Mouse (Mus musculus) limb, embryonic 10.5 days (tissue): Measurements from ENCODE around the gene Nmnat3. TPM values are rescaled to one million over a fixed set of nuclear protein-coding genes. Genes with fewer than 3 reads are reported as not detected.

Experiments used
- DNase-seq: peaks from one replicate; pipeline ENCODE4 v3.0.0-alpha.2; 2017; ENCODE audit warnings: low spot score
- H3K27ac ChIP-seq: fragments of 300-500 bp; sonication (generic); 2 replicates; pipeline ENCODE4 v1.5.1; 2016; ENCODE audit warnings: mild to moderate bottlenecking
- H3K27me3 ChIP-seq: fragments of 300-500 bp; sonication (generic); 2 replicates; pipeline ENCODE4 v1.6.1; 2016; ENCODE audit warnings: low read depth, mild to moderate bottlenecking; ENCODE audit not compliant: poor library complexity, severe bottlenecking
- H3K36me3 ChIP-seq: fragments of 300-500 bp; sonication (generic); 2 replicates; pipeline ENCODE4 v1.6.1; 2016; ENCODE audit warnings: mild to moderate bottlenecking, moderate library complexity
- H3K4me1 ChIP-seq: fragments of 300-500 bp; sonication (generic); 2 replicates; pipeline ENCODE4 v1.6.1; 2016
- H3K4me3 ChIP-seq: fragments of 300-500 bp; sonication (generic); 2 replicates; pipeline ENCODE4 v1.5.1; 2016; ENCODE audit warnings: mild to moderate bottlenecking, moderate library complexity
- H3K9me3 ChIP-seq: fragments of 300-500 bp; sonication (generic); replicated peaks from 2 replicates; pipeline ENCODE4 v1.6.1; 2016; ENCODE audit warnings: mild to moderate bottlenecking
- WGBS: fragments of 180-500 bp; shearing (Covaris S2); methylation state at CpG from one replicate; pipeline ENCODE4 v1.1.7; 2016; 5-methylcytosine and 5-hydroxymethylcytosine counted together
- polyA plus RNA-seq: library from polyadenylated mRNA; unstranded; fragments of >200 nt; fragmentation: Nextera tagmentation; extraction: Ambion mirVana; gene quantifications from 2 replicates; pipeline ENCODE4 v1.2.1, GENCODE M21; 2016

The Nmnat3 gene
- polyA plus RNA-seq, 1 experiment from 2014 or later = 3.6 TPM

DNA sequence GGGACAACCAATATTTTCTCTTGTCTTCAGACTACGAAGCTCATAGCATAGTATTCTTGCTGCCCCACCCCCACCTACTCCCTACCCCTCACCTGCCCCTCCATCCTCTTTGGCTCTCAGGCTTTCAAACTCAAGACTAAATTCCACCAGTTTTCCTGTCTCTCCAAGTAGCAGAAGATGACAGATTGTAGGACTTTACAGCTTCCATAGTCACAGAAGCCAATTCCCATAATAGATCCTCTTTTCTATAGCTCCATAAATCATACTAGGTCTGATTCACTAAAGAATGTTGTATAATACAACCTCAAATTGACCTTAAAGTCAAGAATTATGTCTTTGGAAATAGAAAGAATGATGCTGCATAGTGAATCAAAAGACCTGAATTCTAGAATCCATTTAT is 3.4 kb downstream of the Nmnat3 start:
- Histone ChIP-seq H3K9me3 (no peaks in the 10 kb centered on the region), H3K36me3 (no peaks in the 10 kb centered on the region), H3K27ac (no peak overlapping the region), H3K4me1 (no peaks in the 10 kb centered on the region), H3K4me3 (no peak overlapping the region), H3K27me3 (0 out of 2 replicates have a peak, but pooled peaks cover 3% of the 10 kb centered on the region)
- no peak for DNase-seq
- 95% methylated on average over 1 of the region's 1 CpGs for WGBS

GRCm38 (mm10) chr9:98296383-98297201 is 9.4 kb downstream of the Nmnat3 start:
- Histone ChIP-seq H3K4me3 (peak overlapping the region; percentile 68), H3K27me3 (peaks cover 12% of the 10 kb centered on the region), H3K36me3 (no peaks in the 10 kb centered on the region), H3K9me3 (no peaks in the 10 kb centered on the region), H3K4me1 (peaks cover 15% of the 10 kb centered on the region), H3K27ac (peak overlapping the region; percentile 83)
- peak; percentile 90 for DNase-seq
- WGBS = 2% methylated on average over 56 of the region's 56 CpGs

DNA sequence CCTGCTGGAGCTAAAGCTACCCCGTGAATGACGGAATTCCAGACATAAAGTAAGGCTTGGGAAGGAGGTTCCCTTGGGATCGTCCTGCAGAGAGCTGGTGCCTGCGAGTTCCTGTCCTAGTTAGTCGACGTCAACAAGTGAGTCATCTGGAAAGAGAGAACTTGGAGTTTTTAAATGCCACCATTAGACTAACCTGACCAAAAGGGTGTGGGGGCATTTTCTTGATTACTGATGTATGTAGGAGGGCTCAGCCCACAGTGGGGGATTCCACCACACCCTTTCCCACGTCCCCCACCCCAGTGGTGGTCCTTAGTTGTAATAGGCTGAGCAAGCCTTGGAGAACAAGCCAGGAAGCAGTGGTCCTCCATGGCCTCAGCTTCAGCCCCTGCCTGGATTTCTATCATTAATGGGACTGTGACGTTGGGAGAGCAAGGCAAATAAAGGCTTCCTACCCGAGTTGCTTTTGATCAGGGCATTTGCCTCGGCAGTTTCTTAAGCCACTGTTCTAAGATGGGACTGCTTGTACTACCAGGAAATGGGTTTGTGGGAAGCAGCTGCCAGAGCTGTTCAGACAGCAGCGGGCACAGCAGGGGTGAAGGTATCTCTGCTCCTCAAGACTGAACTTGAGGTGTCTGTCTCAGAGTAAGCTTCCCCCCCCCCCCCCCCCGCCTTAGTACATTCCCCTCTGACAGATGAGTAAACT is 10.2 kb downstream of the Nmnat3 start:
- WGBS = 14% methylated on average over 12 of the region's 12 CpGs
- Histone ChIP-seq H3K27ac (peak overlapping the region; percentile 83; the same call in 1 of the 2 replicates), H3K4me1 (peaks cover 15% of the 10 kb centered on the region), H3K4me3 (peak overlapping the region; percentile 68), H3K36me3 (no peaks in the 10 kb centered on the region), H3K27me3 (peaks cover 12% of the 10 kb centered on the region), H3K9me3 (no peaks in the 10 kb centered on the region)
- no peak for DNase-seq

- 77% methylated on average over 6 of the region's 6 CpGs for WGBS
- peaks cover 15% of the 10 kb centered on the region for H3K4me1 ChIP-seq
- peaks cover 12% of the 10 kb centered on the region for H3K27me3 ChIP-seq
- no peaks in the 10 kb centered on the region for H3K36me3 ChIP-seq
- H3K9me3 ChIP-seq = no peaks in the 10 kb centered on the region
- no peak overlapping the region for H3K4me3 ChIP-seq
- DNase-seq = no peak
- no peak overlapping the region for H3K27ac ChIP-seq
Observed at GRCm38 (mm10) chr9:98297937-98298595, 10.8 kb downstream of the Nmnat3 start.

DNA sequence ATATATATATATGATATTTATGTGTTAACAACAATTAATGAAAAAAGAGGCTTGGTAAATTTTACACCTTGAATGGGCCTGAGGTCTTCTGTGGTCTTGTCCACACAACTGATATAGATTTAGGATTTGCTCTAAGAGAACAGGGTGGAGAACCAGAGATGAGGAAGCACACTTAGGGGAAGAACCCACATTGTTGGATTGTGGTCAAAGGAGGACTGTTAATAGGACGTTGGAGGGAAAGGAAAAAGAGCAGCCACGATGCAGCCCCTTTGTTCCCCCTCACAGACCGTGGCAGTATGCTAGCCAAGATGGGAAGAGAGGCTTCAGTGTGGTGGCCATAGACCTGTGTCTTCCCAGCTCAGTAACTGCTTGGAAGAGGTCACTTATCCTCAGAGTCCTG is 11.5 kb downstream of the Nmnat3 start:
- Histone ChIP-seq H3K27ac (no peak overlapping the region), H3K4me3 (no peak overlapping the region), H3K9me3 (no peaks in the 10 kb centered on the region), H3K36me3 (no peaks in the 10 kb centered on the region), H3K27me3 (peaks cover 12% of the 10 kb centered on the region), H3K4me1 (peaks cover 15% of the 10 kb centered on the region)
- DNase-seq = no peak
- WGBS = 85% methylated on average over 3 of the region's 3 CpGs

GRCm38 (mm10) chr9:98299235-98299634 is 12.0 kb downstream of the Nmnat3 start:
- H3K27ac ChIP-seq = no peak overlapping the region
- WGBS = 89% methylated on average over 7 of the region's 7 CpGs
- no peak overlapping the region for H3K4me3 ChIP-seq
- H3K36me3 ChIP-seq = no peaks in the 10 kb centered on the region
- peaks cover 12% of the 10 kb centered on the region for H3K27me3 ChIP-seq
- peaks cover 15% of the 10 kb centered on the region for H3K4me1 ChIP-seq
- no peak for DNase-seq
- H3K9me3 ChIP-seq = no peaks in the 10 kb centered on the region

DNA sequence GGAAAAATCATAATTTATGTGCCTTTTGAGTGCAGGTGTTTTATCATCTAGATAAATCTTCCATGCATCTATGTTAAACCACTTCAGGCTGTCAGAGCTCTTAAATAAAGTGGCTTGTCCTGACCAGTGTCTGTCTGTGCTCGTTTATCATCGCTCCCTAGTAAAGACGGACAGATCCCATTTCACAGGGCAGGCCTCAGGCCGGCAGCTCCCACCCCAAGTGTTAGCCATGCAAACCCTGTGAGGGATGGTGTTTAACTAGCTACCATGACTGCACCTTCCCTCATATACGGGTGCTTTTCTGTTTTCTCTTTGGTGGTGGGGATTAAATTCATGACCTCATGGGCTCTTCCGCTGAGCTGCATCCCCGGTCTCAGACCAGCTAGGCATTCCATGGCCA is 13.3 kb downstream of the Nmnat3 start:
- Histone ChIP-seq H3K4me3 (no peak overlapping the region), H3K9me3 (no peaks in the 10 kb centered on the region), H3K4me1 (peaks cover 15% of the 10 kb centered on the region), H3K36me3 (no peaks in the 10 kb centered on the region), H3K27ac (no peak overlapping the region), H3K27me3 (peaks cover 9% of the 10 kb centered on the region)
- WGBS = 72% methylated on average over 7 of the region's 7 CpGs
- DNase-seq = no peak

GRCm38 (mm10) chr9:98307011-98307410 is 19.8 kb downstream of the Nmnat3 start:
- Histone ChIP-seq H3K9me3 (no peaks in the 10 kb centered on the region), H3K4me3 (no peak overlapping the region), H3K27me3 (no peaks in the 10 kb centered on the region), H3K36me3 (no peaks in the 10 kb centered on the region), H3K27ac (no peak overlapping the region), H3K4me1 (0 out of 2 replicates have a peak, but pooled peaks cover 4% of the 10 kb centered on the region)
- 90% methylated on average over 6 of the region's 6 CpGs for WGBS
- no peak for DNase-seq

GRCm38 (mm10) chr9:98311316-98311965 is 24.2 kb downstream of the Nmnat3 start:
- 0 out of 2 replicates have a peak, but pooled peaks cover 4% of the 10 kb centered on the region for H3K4me1 ChIP-seq
- H3K9me3 ChIP-seq = no peaks in the 10 kb centered on the region
- H3K27me3 ChIP-seq = no peaks in the 10 kb centered on the region
- no peak overlapping the region for H3K27ac ChIP-seq
- DNase-seq = no peak
- WGBS = 86% methylated on average over 12 of the region's 12 CpGs
- no peak overlapping the region for H3K4me3 ChIP-seq
- no peaks in the 10 kb centered on the region for H3K36me3 ChIP-seq

DNA sequence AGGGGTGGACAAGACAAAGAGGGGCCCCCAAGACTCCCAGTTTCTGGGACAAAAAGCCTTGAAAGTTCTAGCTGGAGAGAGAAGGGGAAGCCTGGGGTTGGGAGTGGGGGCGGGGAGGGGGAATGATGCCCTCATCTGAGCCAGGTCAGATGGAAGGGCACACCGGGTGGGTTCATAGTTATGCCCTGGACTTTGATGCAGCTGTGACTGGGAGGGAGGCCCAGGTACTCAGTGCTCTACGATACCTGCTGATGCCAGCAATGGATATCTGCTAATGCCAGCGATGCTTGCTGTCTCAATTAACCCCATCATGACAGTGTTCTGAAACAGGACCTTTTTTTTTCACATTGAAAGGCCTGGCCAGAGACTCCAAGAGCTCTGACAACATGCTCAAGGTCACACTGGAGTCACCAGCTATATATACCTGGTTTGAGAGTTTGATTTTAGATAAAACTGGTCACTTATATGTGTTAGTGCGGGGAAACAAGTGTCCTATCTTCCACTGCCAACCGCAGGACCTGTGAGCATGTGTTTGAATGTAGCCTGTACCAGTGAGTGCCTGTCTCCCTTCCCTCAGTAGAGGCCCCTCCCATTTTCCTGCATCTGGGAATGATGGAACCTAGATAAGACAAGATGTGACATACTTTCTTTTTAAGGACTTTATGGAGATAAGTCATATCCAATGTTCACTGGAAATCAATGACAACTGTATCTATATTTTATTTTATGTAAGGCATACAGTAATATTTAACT is 25.6 kb downstream of the Nmnat3 start:
- WGBS = 86% methylated on average over 6 of the region's 6 CpGs
- Histone ChIP-seq H3K4me3 (no peak overlapping the region), H3K27ac (no peak overlapping the region), H3K27me3 (no peaks in the 10 kb centered on the region), H3K9me3 (no peaks in the 10 kb centered on the region), H3K4me1 (0 out of 2 replicates have a peak, but pooled peaks cover 6% of the 10 kb centered on the region), H3K36me3 (no peaks in the 10 kb centered on the region)
- no peak for DNase-seq

DNA sequence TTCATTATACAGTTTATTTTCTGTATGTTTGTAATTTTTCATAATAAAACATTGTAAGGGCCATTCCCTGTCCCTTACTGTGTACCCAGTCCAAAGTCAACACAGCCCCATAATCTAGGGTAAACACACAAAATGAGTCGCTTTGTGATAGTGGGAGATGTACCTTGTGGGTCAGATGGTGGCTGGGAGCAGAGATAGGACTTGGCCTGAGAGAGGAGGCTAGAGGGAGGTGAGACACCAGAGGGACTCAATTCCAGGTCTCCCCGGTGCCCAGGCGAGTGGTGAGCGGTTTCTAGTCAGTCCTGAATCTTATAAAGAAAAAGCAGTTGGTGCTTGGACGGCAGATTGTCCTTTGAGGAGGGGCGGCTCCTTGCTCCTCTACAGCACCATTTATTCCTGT is 26.4 kb downstream of the Nmnat3 start:
- peaks cover 9% of the 10 kb centered on the region for H3K4me1 ChIP-seq
- H3K36me3 ChIP-seq = no peaks in the 10 kb centered on the region
- H3K27me3 ChIP-seq = no peaks in the 10 kb centered on the region
- WGBS = 89% methylated on average over 6 of the region's 6 CpGs
- H3K4me3 ChIP-seq = no peak overlapping the region
- no peaks in the 10 kb centered on the region for H3K9me3 ChIP-seq
- no peak overlapping the region for H3K27ac ChIP-seq
- no peak for DNase-seq

DNA sequence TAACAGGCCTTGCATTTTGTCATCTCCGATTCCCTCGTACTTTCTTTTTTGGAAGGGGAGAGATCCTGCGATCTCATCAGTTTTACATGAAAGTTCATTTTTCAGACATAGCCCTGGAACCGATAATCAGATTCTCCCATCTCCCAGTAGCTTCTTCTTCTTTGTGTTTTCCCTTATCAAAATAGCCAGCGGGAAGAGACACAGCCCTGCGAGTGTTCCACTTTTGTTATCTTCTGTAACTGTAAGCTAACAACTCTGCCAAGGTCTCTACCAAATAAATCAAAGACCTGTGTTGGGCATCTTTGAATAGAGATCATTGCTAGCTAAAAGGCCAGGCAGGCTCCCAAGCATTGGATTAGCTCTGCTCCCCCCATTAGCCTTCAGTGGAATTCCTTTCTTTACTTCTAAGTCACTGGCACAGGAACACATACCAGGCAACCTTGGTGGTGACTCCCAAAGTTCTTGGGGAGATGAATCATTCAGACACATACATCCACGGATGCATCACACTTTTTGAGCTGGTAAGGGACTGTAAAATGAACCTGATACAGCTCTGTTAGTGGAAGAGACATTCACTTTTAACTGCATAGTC is 26.9 kb downstream of the Nmnat3 start:
- H3K4me3 ChIP-seq = no peak overlapping the region
- WGBS = 89% methylated on average over 7 of the region's 7 CpGs
- no peak overlapping the region for H3K27ac ChIP-seq
- H3K27me3 ChIP-seq = no peaks in the 10 kb centered on the region
- H3K36me3 ChIP-seq = no peaks in the 10 kb centered on the region
- H3K9me3 ChIP-seq = no peaks in the 10 kb centered on the region
- H3K4me1 ChIP-seq = peaks cover 14% of the 10 kb centered on the region
- DNase-seq = no peak
